Mouse (Mus musculus) yolk sac, embryonic 10.5 days (tissue): ENCODE data around the gene Sult1a1.
A peak's percentile ranks its signal among the peaks of the same experiment; 100 is the strongest.

Experiments
- DNase-seq: peaks from one replicate; pipeline ENCODE4 v3.0.0-alpha.2; 2017; ENCODE audit warnings: low spot score

Sult1a1 gene

GRCm38 (mm10) chr7:126676207-126676606, at the start of gene Sult1a1:
Gene Sult1a1 (minus strand): TSS chr7:126676432.
- DNase-seq: no peak

- DNase-seq: no peak
Measured at GRCm38 (mm10) chr7:126725667-126726066, 49.4 kb upstream of the Sult1a1 start.

- DNase-seq: no peak
Measured at GRCm38 (mm10) chr7:126725077-126725476, 48.8 kb upstream of the Sult1a1 start.

- no peak for DNase-seq
Measured at GRCm38 (mm10) chr7:126721635-126722034, 45.4 kb upstream of the Sult1a1 start.

- no peak for DNase-seq
Measured at GRCm38 (mm10) chr7:126718787-126719337, 42.6 kb upstream of the Sult1a1 start.

GRCm38 (mm10) chr7:126717566-126717965, 41.3 kb upstream of the Sult1a1 start:
- no peak for DNase-seq

- no peak for DNase-seq
Measured at GRCm38 (mm10) chr7:126715679-126716078, 39.4 kb upstream of the Sult1a1 start.

- no peak for DNase-seq
Measured at GRCm38 (mm10) chr7:126711910-126712309, 35.7 kb upstream of the Sult1a1 start.

GRCm38 (mm10) chr7:126710266-126710665, 34.0 kb upstream of the Sult1a1 start:
- no peak for DNase-seq

GRCm38 (mm10) chr7:126708175-126708952, 32.1 kb upstream of the Sult1a1 start:
- DNase-seq: no peak

- DNase-seq: no peak
Measured at GRCm38 (mm10) chr7:126707442-126708174, 31.4 kb upstream of the Sult1a1 start, which contains the start of gene Coro1a. Gene Coro1a (minus strand): TSS chr7:126707787.

- peak; percentile 49 for DNase-seq
Measured at GRCm38 (mm10) chr7:126704121-126704980, 28.1 kb upstream of the Sult1a1 start.

- DNase-seq: no peak
Measured at GRCm38 (mm10) chr7:126703757-126704077, 27.5 kb upstream of the Sult1a1 start.

- no peak for DNase-seq
Measured at GRCm38 (mm10) chr7:126702861-126703756, 26.9 kb upstream of the Sult1a1 start.

- no peak for DNase-seq
Measured at GRCm38 (mm10) chr7:126702358-126702757, 26.1 kb upstream of the Sult1a1 start.

- DNase-seq: no peak
Measured at GRCm38 (mm10) chr7:126701559-126702357, 25.5 kb upstream of the Sult1a1 start.

GRCm38 (mm10) chr7:126701070-126701469, 24.8 kb upstream of the Sult1a1 start:
- peak; percentile 64 for DNase-seq

GRCm38 (mm10) chr7:126700063-126701015, 24.1 kb upstream of the Sult1a1 start:
- DNase-seq: no peak

- no peak for DNase-seq
Measured at GRCm38 (mm10) chr7:126697838-126698237, 21.6 kb upstream of the Sult1a1 start.
